Mouse (Mus musculus) midbrain, embryonic 15.5 days (tissue): ENCODE data around the gene Tuba8. TPM values are rescaled to one million over a fixed set of nuclear protein-coding genes. Genes with fewer than 3 reads are reported as not detected.

ENCODE experiments used
- ATAC-seq: fragments of 200-750 bp; cut with Nextera tagmentation; replicated peaks from 2 replicates; pipeline ENCODE4 v1.8.0; 2017; ENCODE audit warnings: moderate TSS enrichment
- H3K27ac ChIP-seq: fragments of 300-500 bp; sonication (generic); 2 replicates; pipeline ENCODE4 v1.5.1; 2015; ENCODE audit warnings: mild to moderate bottlenecking, inconsistent platforms
- H3K27me3 ChIP-seq: fragments of 300-500 bp; sonication (generic); replicated peaks from 2 replicates; pipeline ENCODE4 v1.6.1; 2015; ENCODE audit warnings: inconsistent platforms
- H3K36me3 ChIP-seq: fragments of 300-500 bp; sonication (generic); replicated peaks from 2 replicates; pipeline ENCODE4 v1.6.1; 2015; ENCODE audit warnings: inconsistent platforms
- H3K4me1 ChIP-seq: fragments of 300-500 bp; sonication (generic); 2 replicates; pipeline ENCODE4 v1.6.1; 2015; ENCODE audit warnings: inconsistent platforms
- H3K4me2 ChIP-seq: fragments of 300-500 bp; sonication (generic); 2 replicates; pipeline ENCODE4 v1.6.1; 2015; ENCODE audit warnings: inconsistent platforms, mild to moderate bottlenecking, moderate library complexity
- H3K4me3 ChIP-seq: fragments of 300-500 bp; sonication (generic); 2 replicates; pipeline ENCODE4 v1.5.1; 2015; ENCODE audit warnings: mild to moderate bottlenecking, inconsistent platforms
- H3K9ac ChIP-seq: fragments of 300-500 bp; sonication (generic); 2 replicates; pipeline ENCODE4 v1.6.1; 2015; ENCODE audit warnings: mild to moderate bottlenecking, inconsistent platforms
- H3K9me3 ChIP-seq: fragments of 300-500 bp; sonication (generic); 2 replicates; pipeline ENCODE4 v1.6.1; 2016; ENCODE audit warnings: inconsistent platforms
- WGBS: fragments of 180-500 bp; shearing (Covaris S2); methylation state at CpG from one replicate; pipeline ENCODE4 v1.1.7; 2015; ENCODE audit warnings: mixed read lengths; 5-methylcytosine and 5-hydroxymethylcytosine counted together
- polyA plus RNA-seq: library from polyadenylated mRNA; unstranded; fragments of >200 nt; fragmentation: Nextera tagmentation; extraction: Ambion mirVana; gene quantifications from 2 replicates; pipeline ENCODE4 v1.2.1, GENCODE M21; 2015

The Tuba8 gene
- polyA plus RNA-seq, 1 experiment from 2014 or later = 1.1 TPM

- Histone ChIP-seq H3K9me3 (no peaks in the 10 kb centered on the region), H3K27ac (no peak overlapping the region), H3K36me3 (no peaks in the 10 kb centered on the region), H3K4me3 (no peak overlapping the region), H3K4me1 (no peaks in the 10 kb centered on the region), H3K4me2 (no peak overlapping the region), H3K27me3 (no peaks in the 10 kb centered on the region), H3K9ac (no peak overlapping the region)
- no peak for ATAC-seq
- 82% methylated on average over 8 of the region's 8 CpGs for WGBS
Observed at GRCm38 (mm10) chr6:121221876-121222597, 11.5 kb downstream of the Tuba8 start.

- no peak for ATAC-seq
- H3K9ac ChIP-seq = no peak overlapping the region
- H3K4me1 ChIP-seq = no peaks in the 10 kb centered on the region
- WGBS = 95% methylated on average over 14 of the region's 14 CpGs
- H3K36me3 ChIP-seq = no peaks in the 10 kb centered on the region
- H3K27me3 ChIP-seq = no peaks in the 10 kb centered on the region
- no peaks in the 10 kb centered on the region for H3K9me3 ChIP-seq
- no peak overlapping the region for H3K27ac ChIP-seq
- H3K4me3 ChIP-seq = no peak overlapping the region
- no peak overlapping the region for H3K4me2 ChIP-seq
Observed at GRCm38 (mm10) chr6:121223001-121223400, 12.5 kb downstream of the Tuba8 start.

DNA sequence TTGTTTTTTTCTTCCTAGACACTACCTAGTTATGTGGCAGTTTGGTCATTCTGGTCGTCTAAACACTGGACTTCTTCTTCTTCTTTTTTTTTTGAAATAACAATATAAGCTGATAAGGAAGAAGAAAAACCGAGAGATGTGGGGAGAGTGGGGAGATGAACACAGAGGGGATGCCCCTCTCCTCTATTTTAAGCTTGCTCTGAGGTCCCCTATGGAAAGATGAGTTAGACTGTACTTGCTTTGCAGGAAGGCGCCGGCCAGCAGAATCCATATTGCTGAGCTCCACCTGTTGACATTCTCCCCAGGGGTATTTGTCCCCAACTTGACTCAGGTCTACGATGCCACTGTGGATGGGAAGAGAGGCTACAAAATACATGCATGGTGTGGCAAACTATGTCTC lies 13.6 kb downstream of the Tuba8 start:
- no peak overlapping the region for H3K9ac ChIP-seq
- H3K4me1 ChIP-seq = no peaks in the 10 kb centered on the region
- no peaks in the 10 kb centered on the region for H3K36me3 ChIP-seq
- no peaks in the 10 kb centered on the region for H3K27me3 ChIP-seq
- no peak overlapping the region for H3K4me2 ChIP-seq
- 78% methylated on average over 5 of the region's 5 CpGs for WGBS
- ATAC-seq = no peak
- no peaks in the 10 kb centered on the region for H3K9me3 ChIP-seq
- no peak overlapping the region for H3K4me3 ChIP-seq
- H3K27ac ChIP-seq = no peak overlapping the region

DNA sequence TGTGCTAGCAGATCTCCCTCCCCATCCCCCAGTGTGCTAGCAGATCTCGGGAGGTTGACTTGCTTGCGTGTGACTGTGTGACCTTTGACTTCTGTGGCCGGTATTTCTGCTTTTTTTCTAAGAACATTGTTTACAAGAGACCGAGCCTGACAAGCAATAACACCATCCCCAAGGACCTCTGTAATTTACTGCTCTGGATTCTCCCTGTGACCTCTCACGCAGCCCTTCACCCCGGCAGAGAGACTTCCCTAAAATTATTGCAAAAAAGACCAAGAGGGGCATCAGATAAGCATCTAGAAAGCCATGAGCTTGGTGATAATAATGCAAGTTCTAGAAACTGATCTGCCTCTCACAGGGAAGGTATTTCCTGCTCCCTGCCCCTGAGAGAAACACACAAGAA lies 14.5 kb downstream of the Tuba8 start:
- Histone ChIP-seq H3K27ac (no peak overlapping the region), H3K9ac (no peak overlapping the region), H3K4me3 (no peak overlapping the region), H3K9me3 (no peaks in the 10 kb centered on the region), H3K4me2 (no peak overlapping the region), H3K4me1 (no peaks in the 10 kb centered on the region), H3K36me3 (no peaks in the 10 kb centered on the region), H3K27me3 (no peaks in the 10 kb centered on the region)
- no peak for ATAC-seq
- WGBS = 46% methylated on average over 6 of the region's 6 CpGs

GRCm38 (mm10) chr6:121226043-121226442 lies 15.5 kb downstream of the Tuba8 start:
- Histone ChIP-seq H3K4me2 (no peak overlapping the region), H3K36me3 (no peaks in the 10 kb centered on the region), H3K9ac (no peak overlapping the region), H3K9me3 (no peaks in the 10 kb centered on the region), H3K4me3 (no peak overlapping the region), H3K27ac (no peak overlapping the region), H3K4me1 (no peaks in the 10 kb centered on the region), H3K27me3 (no peaks in the 10 kb centered on the region)
- ATAC-seq = no peak
- WGBS = 71% methylated on average over 4 of the region's 4 CpGs

- WGBS = 93% methylated on average over 2 of the region's 2 CpGs
- ATAC-seq = no peak
- Histone ChIP-seq H3K27me3 (no peaks in the 10 kb centered on the region), H3K4me2 (no peak overlapping the region), H3K4me3 (no peak overlapping the region), H3K9ac (no peak overlapping the region), H3K27ac (no peak overlapping the region), H3K9me3 (no peaks in the 10 kb centered on the region), H3K4me1 (no peaks in the 10 kb centered on the region), H3K36me3 (no peaks in the 10 kb centered on the region)
Observed at GRCm38 (mm10) chr6:121226744-121227143, 16.2 kb downstream of the Tuba8 start.

- Histone ChIP-seq H3K27me3 (no peaks in the 10 kb centered on the region), H3K4me1 (no peaks in the 10 kb centered on the region), H3K9me3 (no peaks in the 10 kb centered on the region), H3K27ac (no peak overlapping the region), H3K36me3 (no peaks in the 10 kb centered on the region), H3K9ac (no peak overlapping the region), H3K4me3 (no peak overlapping the region), H3K4me2 (no peak overlapping the region)
- WGBS = 72% methylated on average over 8 of the region's 8 CpGs
- no peak for ATAC-seq
Observed at GRCm38 (mm10) chr6:121228421-121228820, 17.9 kb downstream of the Tuba8 start.

GRCm38 (mm10) chr6:121232652-121233051 lies 22.2 kb downstream of the Tuba8 start:
- ATAC-seq = no peak

DNA sequence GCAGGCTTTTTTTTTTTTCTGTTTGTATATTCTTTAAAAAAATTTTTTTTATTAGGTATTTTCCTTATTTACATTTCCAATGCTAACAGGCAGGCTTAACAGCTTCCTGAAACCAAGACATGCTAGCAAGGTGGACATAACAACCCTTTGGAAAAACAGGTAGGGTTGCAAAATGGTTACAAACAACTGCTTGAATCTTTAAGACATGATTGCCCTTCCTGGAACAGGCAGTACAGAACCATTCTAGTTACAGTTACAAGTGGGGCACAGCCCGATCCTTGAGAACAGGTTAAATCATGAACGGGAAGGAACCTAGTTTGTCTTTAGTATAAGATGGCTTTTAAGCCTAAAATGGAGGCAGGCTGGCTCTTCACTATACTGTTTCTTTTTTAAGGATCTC lies 25.9 kb downstream of the Tuba8 start:
- Histone ChIP-seq H3K4me2 (no peak overlapping the region), H3K27me3 (no peaks in the 10 kb centered on the region), H3K9me3 (no peaks in the 10 kb centered on the region), H3K27ac (no peak overlapping the region), H3K4me3 (no peak overlapping the region), H3K4me1 (no peaks in the 10 kb centered on the region), H3K36me3 (no peaks in the 10 kb centered on the region), H3K9ac (no peak overlapping the region)
- no peak for ATAC-seq
- 97% methylated on average over 2 of the region's 2 CpGs for WGBS

More at GRCm38 (mm10) chr6:121232652-121233051, 22.2 kb downstream of the Tuba8 start:
- H3K9ac ChIP-seq = no peak overlapping the region
- no peaks in the 10 kb centered on the region for H3K36me3 ChIP-seq
- H3K27me3 ChIP-seq = no peaks in the 10 kb centered on the region
- H3K9me3 ChIP-seq = no peaks in the 10 kb centered on the region
- H3K4me2 ChIP-seq = no peak overlapping the region
- 83% methylated on average over 1 of the region's 1 CpGs for WGBS
- no peak overlapping the region for H3K4me3 ChIP-seq
- H3K27ac ChIP-seq = no peak overlapping the region
- no peaks in the 10 kb centered on the region for H3K4me1 ChIP-seq

DNA sequence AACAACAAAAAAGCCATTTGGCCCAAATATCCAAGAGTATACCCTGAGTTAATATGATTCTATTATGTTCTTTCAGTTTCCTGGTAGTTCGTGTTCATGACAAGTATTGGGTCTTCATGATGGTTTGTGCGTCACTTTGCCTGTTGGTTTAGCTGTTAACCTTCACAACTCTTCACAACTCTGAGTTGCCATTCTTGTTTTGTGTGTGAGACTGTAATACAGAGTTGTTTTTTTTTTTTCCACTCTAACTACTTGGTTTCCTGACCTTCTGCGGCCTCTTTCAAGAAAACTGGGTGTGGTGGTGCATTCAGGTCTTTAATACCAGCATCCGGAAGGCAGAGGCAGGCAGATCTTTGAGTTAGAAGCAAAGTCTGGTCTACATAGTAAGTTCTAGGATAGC lies 27.7 kb downstream of the Tuba8 start:
- H3K9ac ChIP-seq = no peak overlapping the region
- no peak overlapping the region for H3K27ac ChIP-seq
- H3K4me2 ChIP-seq = no peak overlapping the region
- H3K4me3 ChIP-seq = no peak overlapping the region
- no peaks in the 10 kb centered on the region for H3K9me3 ChIP-seq
- H3K4me1 ChIP-seq = no peaks in the 10 kb centered on the region
- no peaks in the 10 kb centered on the region for H3K27me3 ChIP-seq
- WGBS = 92% methylated on average over 4 of the region's 4 CpGs
- no peak for ATAC-seq
- no peaks in the 10 kb centered on the region for H3K36me3 ChIP-seq

GRCm38 (mm10) chr6:121241780-121242179 lies 31.3 kb downstream of the Tuba8 start:
- H3K4me1 ChIP-seq = 0 out of 2 replicates have a peak, but pooled peaks cover 5% of the 10 kb centered on the region
- no peak overlapping the region for H3K4me3 ChIP-seq
- no peak overlapping the region for H3K9ac ChIP-seq
- H3K27ac ChIP-seq = no peak overlapping the region
- H3K27me3 ChIP-seq = no peaks in the 10 kb centered on the region
- no peaks in the 10 kb centered on the region for H3K9me3 ChIP-seq
- WGBS = 87% methylated on average over 2 of the region's 2 CpGs
- no peak overlapping the region for H3K4me2 ChIP-seq
- ATAC-seq = no peak
- no peaks in the 10 kb centered on the region for H3K36me3 ChIP-seq

GRCm38 (mm10) chr6:121243161-121243560 lies 32.7 kb downstream of the Tuba8 start:
- 0 out of 2 replicates have a peak, but pooled peaks cover 5% of the 10 kb centered on the region for H3K4me1 ChIP-seq
- no peak for ATAC-seq
- 72% methylated on average over 10 of the region's 10 CpGs for WGBS
- H3K36me3 ChIP-seq = no peaks in the 10 kb centered on the region
- no peaks in the 10 kb centered on the region for H3K9me3 ChIP-seq
- H3K4me3 ChIP-seq = no peak overlapping the region
- H3K4me2 ChIP-seq = no peak overlapping the region
- no peaks in the 10 kb centered on the region for H3K27me3 ChIP-seq
- no peak overlapping the region for H3K27ac ChIP-seq
- H3K9ac ChIP-seq = no peak overlapping the region
